Mouse (Mus musculus) liver, postnatal 0 days (tissue): Measurements from ENCODE around the gene Igdcc4. TPM values are rescaled to one million over a fixed set of nuclear protein-coding genes. Genes with fewer than 3 reads are reported as not detected.

ENCODE experiments used
- ATAC-seq: fragments of 200-750 bp; cut with Nextera tagmentation; 2 replicates; pipeline ENCODE4 v1.8.0; 2017; ENCODE audit warnings: mild to moderate bottlenecking, moderate library complexity
- DNase-seq: peaks from one replicate; pipeline ENCODE4 v3.0.0-alpha.2; 2016
- H3K27ac ChIP-seq: fragments of 300-500 bp; sonication (generic); 2 replicates; pipeline ENCODE4 v1.5.1; 2014; ENCODE audit warnings: antibody characterized with exemption, moderate library complexity, mild to moderate bottlenecking, low read depth
- H3K27me3 ChIP-seq: fragments of 300-500 bp; sonication (generic); 2 replicates; pipeline ENCODE4 v1.6.1; 2014; ENCODE audit warnings: low read length, control low read depth, mixed read lengths; ENCODE audit not compliant: insufficient read depth
- H3K36me3 ChIP-seq: fragments of 300-500 bp; sonication (generic); replicated peaks from 2 replicates; pipeline ENCODE4 v1.6.1; 2014; ENCODE audit warnings: mild to moderate bottlenecking, control low read depth, low read length, moderate library complexity, mixed read lengths; ENCODE audit not compliant: insufficient read depth
- H3K4me1 ChIP-seq: fragments of 300-500 bp; sonication (generic); 2 replicates; pipeline ENCODE4 v1.6.1; 2014; ENCODE audit warnings: antibody characterized with exemption, mild to moderate bottlenecking, control low read depth; ENCODE audit not compliant: insufficient read depth
- H3K4me2 ChIP-seq: fragments of 300-500 bp; sonication (generic); 2 replicates; pipeline ENCODE4 v1.6.1; 2014; ENCODE audit warnings: low read depth, mild to moderate bottlenecking, low read length, moderate library complexity, mixed read lengths
- H3K4me3 ChIP-seq: fragments of 300-500 bp; sonication (generic); 2 replicates; pipeline ENCODE4 v1.5.1; 2014; ENCODE audit warnings: low read depth, low read length
- H3K9ac ChIP-seq: fragments of 300-500 bp; sonication (generic); replicated peaks from 2 replicates; pipeline ENCODE4 v1.6.1; 2014; ENCODE audit warnings: mild to moderate bottlenecking, moderate library complexity
- H3K9me3 ChIP-seq: fragments of 300-500 bp; sonication (generic); 2 replicates; pipeline ENCODE4 v1.6.1; 2016; ENCODE audit warnings: mild to moderate bottlenecking, control low read depth, low read length, mixed read lengths
- CTCF ChIP-seq: sonication (generic); IDR thresholded peaks from 2 replicates; pipeline ENCODE4 v1.5.1; 2016; ENCODE audit warnings: antibody characterized with exemption, low read depth
- EP300 ChIP-seq: IDR thresholded peaks from 2 replicates; pipeline ENCODE4 v1.6.1; 2016; ENCODE audit warnings: antibody characterized with exemption, low read depth, mild to moderate bottlenecking
- WGBS: fragments of 180-500 bp; shearing (Covaris S2); extraction: QIAGEN DNeasy Blood & Tissue Kit; methylation state at CpG from one replicate; pipeline ENCODE4 v1.1.7; 2014; ENCODE audit not compliant: insufficient replicate concordance; 5-methylcytosine and 5-hydroxymethylcytosine counted together
- polyA plus RNA-seq: library from polyadenylated mRNA; unstranded; fragments of >200 nt; fragmentation: Nextera tagmentation; extraction: Ambion mirVana; gene quantifications from 2 replicates; pipeline ENCODE4 v1.2.1, GENCODE M21; 2015

Igdcc4 gene
- 5.8 and 6.0 TPM in 2 replicates for polyA plus RNA-seq

DNA sequence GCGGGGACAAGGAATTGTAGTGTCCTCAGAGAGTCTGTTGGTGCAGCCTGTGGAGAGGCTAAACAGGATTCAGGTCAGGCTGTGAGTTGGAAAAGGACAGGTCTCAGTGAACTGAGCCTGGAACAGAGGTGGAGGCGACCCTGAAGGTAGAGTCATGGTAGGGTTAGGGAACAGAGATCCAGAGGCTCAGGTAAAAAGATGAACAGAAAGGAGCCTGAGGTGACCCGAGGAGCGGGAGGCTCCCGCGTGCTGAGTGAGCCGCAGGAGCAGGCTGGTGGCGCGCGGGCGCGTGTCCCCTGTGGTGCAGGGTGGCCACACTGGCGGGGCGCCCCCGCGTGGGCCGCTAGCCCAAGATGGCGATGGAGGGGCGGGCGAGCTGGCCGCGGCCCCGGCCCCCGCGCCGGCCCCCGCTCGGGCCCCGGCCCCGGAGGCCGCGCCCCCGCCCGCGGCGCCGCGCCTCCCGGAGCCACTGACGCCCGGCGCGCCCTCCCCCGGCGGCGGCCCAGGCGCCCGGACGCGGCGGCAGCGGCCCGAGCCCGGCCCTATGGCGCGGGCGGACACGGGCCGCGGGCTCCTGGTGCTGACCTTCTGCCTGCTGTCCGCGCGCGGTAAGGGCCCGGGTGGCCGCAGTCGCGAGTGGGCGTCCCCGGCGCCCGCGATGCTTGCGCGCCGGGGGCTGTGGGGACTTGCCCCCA, at the start of gene Igdcc4:
Gene Igdcc4 (plus strand): TSS at position 496 of the 695 bp plus-strand sequence.
- H3K27ac ChIP-seq, result peak within 1 kb of the TSS; percentile 90
- DNase-seq (peak; percentile 40), ATAC-seq (peak; percentile 54)
- H3K27me3 ChIP-seq, result peaks cover 28% of the 10 kb centered on the region
- no peaks in the 10 kb centered on the region for H3K9me3 ChIP-seq
- TF ChIP-seq CTCF (0 out of 2 replicates have a peak, but pooled peaks have one; percentile 6), EP300 (no peak)
- H3K36me3 ChIP-seq, result no peaks in the 10 kb centered on the region
- peak within 1 kb of the TSS; percentile 86 for H3K4me2 ChIP-seq
- 7% methylated on average over 12 of the region's 76 CpGs for WGBS
- peak within 1 kb of the TSS; percentile 62 for H3K4me3 ChIP-seq
- peaks cover 13% of the 10 kb centered on the region for H3K4me1 ChIP-seq
- peak within 1 kb of the TSS; percentile 63 for H3K9ac ChIP-seq

DNA sequence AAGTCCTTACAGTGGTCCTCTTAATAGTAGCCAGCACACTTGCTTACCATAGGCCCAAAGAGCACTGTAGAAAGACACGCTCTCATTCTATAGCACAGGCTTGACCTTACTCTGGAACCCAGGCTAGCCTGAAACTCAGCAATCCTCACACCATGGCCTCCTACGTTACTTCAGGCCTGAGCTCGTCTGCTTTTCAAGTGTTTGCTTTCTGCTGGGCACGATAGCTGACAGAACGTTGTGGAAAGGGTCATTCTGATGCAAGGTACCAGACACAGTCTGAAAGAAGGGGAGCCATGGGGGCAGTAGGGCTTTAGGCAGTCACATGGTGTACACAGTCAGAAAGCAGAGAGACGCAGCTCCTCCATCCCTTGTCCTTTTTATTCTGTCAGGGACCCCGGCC, 37.0 kb upstream of the Igdcc4 start:
- H3K36me3 ChIP-seq, result peaks cover 76% of the 10 kb centered on the region

DNA sequence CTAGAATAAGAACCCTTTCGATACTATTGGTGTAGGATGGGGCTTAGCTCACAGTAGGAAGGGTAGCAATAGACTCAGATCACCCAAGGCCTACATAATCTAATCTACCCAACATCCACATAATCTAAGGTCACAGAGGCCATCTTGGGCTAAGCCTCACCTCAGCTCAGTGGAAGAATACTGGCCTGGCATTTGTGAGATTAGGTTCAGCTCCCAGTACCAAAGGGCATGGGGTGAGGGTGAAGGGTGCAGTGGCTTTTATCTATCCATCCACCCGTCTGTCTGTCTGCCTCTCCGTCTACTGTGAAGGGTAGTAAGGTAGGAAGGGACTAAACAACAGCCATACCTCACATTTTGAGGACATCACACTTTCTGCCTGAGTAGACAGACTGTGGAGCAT, 30.7 kb upstream of the Igdcc4 start:
- Histone ChIP-seq H3K4me2 (no peak overlapping the region), H3K36me3 (peaks cover 62% of the 10 kb centered on the region), H3K4me1 (0 out of 2 replicates have a peak, but pooled peaks cover 7% of the 10 kb centered on the region), H3K4me3 (no peak overlapping the region), H3K27me3 (no peaks in the 10 kb centered on the region), H3K27ac (peak overlapping the region; percentile 12; the same call in 1 of the 2 replicates), H3K9ac (no peak overlapping the region), H3K9me3 (no peaks in the 10 kb centered on the region)
- TF ChIP-seq EP300 (peak; percentile 86), CTCF (no peak)
- DNase-seq (no peak), ATAC-seq (peak; percentile 87)
- WGBS, result 60% methylated on average over 3 of the region's 3 CpGs

More for the DNA sequence above, 37.0 kb upstream of the Igdcc4 start:
- DNase-seq (no peak), ATAC-seq (no peak)
- Histone ChIP-seq H3K27me3 (no peaks in the 10 kb centered on the region), H3K27ac (no peak overlapping the region), H3K4me1 (no peaks in the 10 kb centered on the region), H3K9ac (no peak overlapping the region), H3K4me2 (no peak overlapping the region), H3K9me3 (no peaks in the 10 kb centered on the region), H3K4me3 (no peak overlapping the region)
- 93% methylated on average over 7 of the region's 7 CpGs for WGBS
- TF ChIP-seq CTCF (no peak), EP300 (no peak)

DNA sequence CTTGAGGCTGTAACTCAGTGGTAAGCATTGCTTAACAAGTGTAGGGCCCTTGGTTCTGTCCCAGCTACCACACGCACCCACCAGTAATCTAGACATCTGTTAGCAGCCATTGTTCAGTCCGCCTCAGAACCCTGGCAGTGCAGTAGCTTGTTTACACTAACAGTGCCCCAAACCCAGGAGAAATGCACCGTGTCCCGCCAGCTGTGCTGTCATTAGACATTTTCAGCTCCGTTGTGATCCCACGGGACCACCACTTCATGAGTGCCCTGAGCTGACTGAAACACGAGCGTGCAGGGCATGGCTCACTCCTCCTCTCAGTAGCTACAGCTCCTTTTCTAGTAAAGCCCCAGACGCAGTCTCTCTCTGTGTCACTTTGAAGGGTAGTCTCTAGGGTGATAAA, 27.7 kb upstream of the Igdcc4 start:
- H3K4me3 ChIP-seq, result no peak overlapping the region
- peaks cover 62% of the 10 kb centered on the region for H3K36me3 ChIP-seq
- no peaks in the 10 kb centered on the region for H3K27me3 ChIP-seq
- peak; percentile 42 for DNase-seq
- peak overlapping the region; percentile 77 for H3K27ac ChIP-seq
- no peak overlapping the region for H3K9ac ChIP-seq
- peak; percentile 18; the same call in 1 of the 2 replicates for ATAC-seq
- H3K9me3 ChIP-seq, result no peaks in the 10 kb centered on the region
- 80% methylated on average over 9 of the region's 9 CpGs for WGBS
- no peak overlapping the region for H3K4me2 ChIP-seq
- TF ChIP-seq EP300, result no peak
- no peak for TF ChIP-seq CTCF
- 0 out of 2 replicates have a peak, but pooled peaks cover 10% of the 10 kb centered on the region for H3K4me1 ChIP-seq

DNA sequence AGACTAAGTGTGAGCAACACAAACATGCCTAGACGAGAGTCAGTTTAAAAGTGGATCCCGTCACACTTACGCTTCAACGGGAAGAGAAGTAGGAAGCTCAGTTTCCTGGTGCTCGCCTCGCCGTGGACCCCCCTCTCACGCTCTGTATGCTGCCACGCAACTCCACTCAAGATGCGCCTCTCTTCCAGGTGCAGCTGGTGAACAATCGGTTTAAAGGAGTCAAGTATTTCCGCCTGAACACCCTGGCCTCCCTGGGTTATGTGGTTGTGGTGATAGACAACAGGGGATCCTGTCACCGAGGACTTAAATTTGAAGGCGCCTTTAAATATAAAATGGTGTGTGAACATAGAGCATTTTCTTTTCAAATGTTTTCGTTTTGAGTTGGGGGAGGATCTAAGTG, 27.0 kb upstream of the Igdcc4 start:
- TF ChIP-seq CTCF, result no peak
- 0 out of 2 replicates have a peak, but pooled peaks cover 10% of the 10 kb centered on the region for H3K4me1 ChIP-seq
- no peak for ATAC-seq
- H3K4me2 ChIP-seq, result 0 out of 2 replicates have a peak overlapping the region, but pooled peaks have one; percentile 13
- H3K36me3 ChIP-seq, result peaks cover 62% of the 10 kb centered on the region
- no peaks in the 10 kb centered on the region for H3K9me3 ChIP-seq
- DNase-seq, result no peak
- no peak overlapping the region for H3K9ac ChIP-seq
- no peak overlapping the region for H3K4me3 ChIP-seq
- peak overlapping the region; percentile 77 for H3K27ac ChIP-seq
- H3K27me3 ChIP-seq, result no peaks in the 10 kb centered on the region
- WGBS, result 60% methylated on average over 15 of the region's 15 CpGs

DNA sequence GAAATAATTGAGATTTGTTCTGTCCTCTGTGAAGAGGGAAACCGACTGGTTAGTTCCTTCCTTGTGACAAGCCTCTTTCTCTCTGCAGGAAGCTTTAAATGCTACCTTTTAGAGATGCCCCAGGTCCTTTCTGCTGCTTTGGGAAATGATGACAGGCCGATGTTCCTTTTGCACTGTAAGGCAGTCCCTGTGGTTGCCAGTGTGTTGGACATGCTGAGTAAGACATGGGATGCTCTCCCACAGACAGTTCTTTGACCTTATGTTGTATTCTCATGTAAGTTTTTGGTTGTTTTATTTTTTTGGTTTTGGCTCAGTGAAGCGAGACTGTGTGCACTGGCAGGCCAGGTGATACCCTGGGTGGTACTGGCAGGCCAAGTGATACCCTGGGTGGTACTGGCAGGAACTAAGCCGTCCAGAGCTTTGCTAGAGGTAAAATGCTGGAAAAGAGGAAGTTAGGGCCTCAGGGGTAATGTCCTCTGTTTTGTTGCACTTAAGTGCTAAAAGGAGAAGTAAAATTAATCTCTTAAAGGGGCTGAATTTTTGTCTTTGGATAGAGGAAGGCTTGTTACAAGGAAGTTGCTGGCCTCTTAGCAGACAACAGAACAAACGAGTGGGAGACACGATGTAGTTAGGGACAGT, 26.3 kb upstream of the Igdcc4 start:
- H3K9ac ChIP-seq, result no peak overlapping the region
- H3K9me3 ChIP-seq, result no peaks in the 10 kb centered on the region
- 0 out of 2 replicates have a peak overlapping the region, but pooled peaks have one; percentile 13 for H3K4me2 ChIP-seq
- H3K36me3 ChIP-seq, result peaks cover 62% of the 10 kb centered on the region
- no peaks in the 10 kb centered on the region for H3K27me3 ChIP-seq
- WGBS, result 39% methylated on average over 6 of the region's 6 CpGs
- peak overlapping the region; percentile 77 for H3K27ac ChIP-seq
- DNase-seq (no peak), ATAC-seq (no peak; the same call in 1 of the 2 replicates)
- H3K4me3 ChIP-seq, result no peak overlapping the region
- TF ChIP-seq CTCF (no peak), EP300 (no peak)
- H3K4me1 ChIP-seq, result 0 out of 2 replicates have a peak, but pooled peaks cover 8% of the 10 kb centered on the region
